ENCODE assay signal across 9 mouse cellular contexts in the genomic region with DNA sequence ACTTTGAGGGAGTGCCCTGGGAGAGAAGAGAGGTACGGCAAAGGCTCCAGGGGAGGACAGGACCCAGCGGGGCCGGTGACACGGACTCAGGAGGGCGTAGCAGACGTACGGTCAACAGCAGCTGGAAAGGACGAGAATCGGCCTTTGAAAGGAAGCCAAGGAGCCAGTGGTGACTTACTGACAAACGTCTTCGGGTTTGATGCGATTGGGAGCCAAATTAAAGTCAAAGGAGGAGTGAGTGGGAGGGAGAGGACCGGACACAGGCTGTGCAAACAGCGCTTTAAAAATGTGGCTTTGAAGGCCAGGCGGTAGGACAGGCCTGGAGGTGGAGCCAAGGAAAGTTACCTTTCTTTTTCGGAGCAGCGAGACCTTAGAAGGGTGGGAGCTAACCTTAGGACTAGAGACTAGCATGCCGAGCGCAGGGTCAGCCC.
DNase-seq lines count a peak whose midpoint lies in the region; ATAC-seq and TF ChIP-seq lines count a peak whose summit lies in the region.
"Had no signal": no experiment of that assay in that cellular context is flagged by ENCODE, and none has a peak within 500 bp of the region (broad histone marks: within the 10 kb centered on the region; RNA-seq: fewer than 3 reads in every experiment).

No protein-coding gene starts in this region.

- H3K4me3 ChIP-seq in spleen, adult 2 months (ENCODE audit: extremely low read depth, insufficient read depth, insufficient read length) = peak overlapping the region; percentile 26; the same call in 1 of the 2 replicates
- peak overlapping the region; percentile 22 for H3K4me3 ChIP-seq in heart, embryonic 15.5 days
- H3K4me3 ChIP-seq in liver, embryonic 13.5 days (replicated peaks) = 0 out of 2 replicates have a peak overlapping the region, but pooled peaks have one; percentile 0
- H3K4me3 ChIP-seq: hindbrain, embryonic 15.5 days had no signal

- 85% methylated on average over 19 of the region's 19 CpGs for whole genome bisulfite sequencing in spleen, adult 2 months
- WGBS in heart, embryonic 15.5 days = 23% methylated on average over 19 of the region's 19 CpGs
- WGBS in liver, embryonic 13.5 days (ENCODE audit: insufficient replicate concordance) = 58% methylated on average over 19 of the region's 19 CpGs

- TF ChIP-seq POLR2A in spleen, adult 2 months (IDR thresholded peaks at IDR 0.05; ENCODE audit: low read depth, low read length) = no peak

- TF ChIP-seq CTCF in spleen, adult 2 months (IDR thresholded peaks at IDR 0.05; ENCODE audit: extremely low read depth, insufficient read depth, insufficient read length, insufficient replicate concordance) = no peak

- H3K27ac ChIP-seq in spleen, adult 2 months (ENCODE audit: insufficient read depth, low read length) = peak overlapping the region; percentile 51
- no peak overlapping the region for H3K27ac ChIP-seq in heart, embryonic 15.5 days
- 0 out of 2 replicates have a peak overlapping the region, but pooled peaks have one; percentile 9 for H3K27ac ChIP-seq in liver, embryonic 13.5 days
- H3K27ac ChIP-seq: hindbrain, embryonic 15.5 days had no signal

- no peaks in the 10 kb centered on the region for H3K9me3 ChIP-seq in heart, embryonic 15.5 days (replicated peaks)
- H3K9me3 ChIP-seq in liver, embryonic 13.5 days (replicated peaks) = no peaks in the 10 kb centered on the region
- H3K9me3 ChIP-seq: hindbrain, embryonic 15.5 days had no signal

- no peak overlapping the region for H3K9ac ChIP-seq in heart, embryonic 15.5 days
- H3K9ac ChIP-seq in liver, embryonic 13.5 days = no peak overlapping the region
- H3K9ac ChIP-seq: hindbrain, embryonic 15.5 days had no signal

- no peak for DNase-seq in spleen, adult 2 months (ENCODE audit: low read depth in 1 of 2, low spot score in 2 of 2)
- no peak for DNase-seq in spleen, adult 12 weeks (ENCODE audit: low spot score)
- no peak for DNase-seq in liver, embryonic 13.5 days
- DNase-seq in gastrocnemius, adult 8-10 months (ENCODE audit: low spot score in 2 of 2) = no peak
- no peak for DNase-seq in right cerebral cortex, adult 18-20 months
- DNase-seq in B cell, adult 2 months = no peak

- H3K36me3 ChIP-seq in spleen, adult 2 months (ENCODE audit: control insufficient read depth, insufficient read depth, low read length) = peaks cover 2% of the 10 kb centered on the region; the same call in 1 of the 2 replicates
- no peaks in the 10 kb centered on the region for H3K36me3 ChIP-seq in heart, embryonic 15.5 days
- no peaks in the 10 kb centered on the region for H3K36me3 ChIP-seq in liver, embryonic 13.5 days
- H3K36me3 ChIP-seq: hindbrain, embryonic 15.5 days had no signal

- ATAC-seq in heart, embryonic 15.5 days (replicated peaks; ENCODE audit: insufficient number of reproducible peaks, insufficient read depth, low FRiP score, low read depth) = no peak
- ATAC-seq in liver, embryonic 13.5 days (ENCODE audit: low read depth) = no peak
- ATAC-seq in monocyte, adult 5-6 weeks (replicated peaks; ENCODE audit: insufficient number of reproducible peaks, low FRiP score, low TSS enrichment, poor library complexity, severe bottlenecking) = no peak

- peak overlapping the region; percentile 52 for H3K4me2 ChIP-seq in heart, embryonic 15.5 days
- peak overlapping the region; percentile 40 for H3K4me2 ChIP-seq in liver, embryonic 13.5 days
- H3K4me2 ChIP-seq: hindbrain, embryonic 15.5 days had no signal

- no peaks in the 10 kb centered on the region for H3K27me3 ChIP-seq in spleen, adult 2 months (ENCODE audit: control insufficient read depth, insufficient read depth, low read length)
- no peaks in the 10 kb centered on the region for H3K27me3 ChIP-seq in heart, embryonic 15.5 days
- H3K27me3 ChIP-seq in liver, embryonic 13.5 days = no peaks in the 10 kb centered on the region

- H3K4me1 ChIP-seq in spleen, adult 2 months (ENCODE audit: control insufficient read depth, insufficient read depth, insufficient read length) = peaks cover 8% of the 10 kb centered on the region; the same call in 1 of the 2 replicates
- peaks cover 14% of the 10 kb centered on the region; the same call in 1 of the 2 replicates for H3K4me1 ChIP-seq in heart, embryonic 15.5 days (replicated peaks)
- H3K4me1 ChIP-seq in liver, embryonic 13.5 days (replicated peaks) = peaks cover 90% of the 10 kb centered on the region
